Mouse (Mus musculus) left cerebral cortex, postnatal 14 days (tissue): ENCODE data around the gene Gm42742. TPM values are rescaled to one million over a fixed set of nuclear protein-coding genes. Genes with fewer than 3 reads are reported as not detected.

Experiments used
- DNase-seq, 2 experiments: peaks; one replicate each; pipeline ENCODE4 v3.0.0; 2021 to 2022; ENCODE audit warnings: low spot score in 2 of 2, mixed read lengths in 1 of 2
- intact Hi-C: fragments of 180-260 bp; cut with DNase I; formaldehyde crosslinking; loops from one replicate; pipeline ENCODE4 v1.15.1; 2025
- microRNA-seq, 2 experiments: library from miRNA; unstranded; fragments of <30 nt; microRNA quantifications; one replicate each; pipeline ENCODE4 v1.2.0; 2022
- total RNA-seq, 2 experiments: library from RNA; stranded (reverse); gene quantifications; 2 replicates each; pipeline ENCODE4 v1.2.3; 2021

Gm42742 gene
- total RNA-seq, 2 experiments from 2014 or later: 33.6 to 43.7 TPM

DNA sequence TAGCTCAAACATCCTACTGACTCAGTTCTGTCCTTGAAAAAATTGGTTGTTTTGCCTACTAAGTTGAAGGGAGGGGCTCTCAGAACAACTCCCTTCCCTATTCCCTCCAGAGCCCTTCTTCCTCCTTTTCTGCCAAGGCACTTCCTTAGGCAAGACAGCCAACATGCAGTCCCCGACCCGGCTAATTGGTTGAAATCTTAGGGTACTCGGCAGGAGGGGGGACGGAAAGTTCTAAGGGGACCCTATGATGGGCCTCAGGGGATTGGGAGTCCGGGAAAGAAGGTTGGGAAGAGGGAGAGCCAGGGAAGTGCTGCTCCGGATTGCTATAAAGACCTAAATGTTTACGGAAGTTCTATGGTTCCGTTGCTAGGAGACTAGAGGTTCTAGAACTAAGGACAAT, 45.4 kb downstream of the Gm42742 start:
- intact Hi-C loops: loop anchor here (5.0 kb wide), 1 partner anchor 42 kb away; the partner anchor contains the start of genes Pagr1a and Pagr1b
- DNase-seq: no peak

DNA sequence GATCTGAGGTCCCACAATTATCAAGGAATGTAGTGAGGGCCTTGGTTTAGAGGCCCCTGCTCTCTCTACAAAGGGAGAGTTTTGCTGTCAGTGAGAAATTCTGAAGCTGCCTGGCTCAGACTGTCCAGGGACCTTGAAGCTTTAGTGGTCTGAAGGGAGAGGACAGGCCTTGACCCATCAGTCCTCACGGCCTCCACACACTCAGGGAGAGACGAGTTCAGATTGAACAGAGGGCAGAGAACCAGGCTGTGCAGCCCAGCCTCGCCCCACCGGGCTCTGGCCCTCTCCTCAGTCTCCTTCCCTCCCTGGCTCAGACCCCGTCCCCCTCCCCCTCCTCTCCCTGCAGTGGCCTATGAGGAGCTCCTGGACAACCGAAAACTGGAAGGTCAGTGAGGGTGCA, 53.5 kb downstream of the Gm42742 start:
- DNase-seq: no peak
- intact Hi-C loops: no loop called here

GRCm38 (mm10) chr7:126965568-126965967, 55.3 kb downstream of the Gm42742 start:
- intact Hi-C loops: no loop called here
- no peak for DNase-seq

Small RNA genes within 50 kb of the gene (microRNA-seq; reads per million reads assigned to microRNA genes)
- gene Gm44343: 0 reads per million in 2 experiments

Other genes with a start within 250 kb of the Gm42742 start
- 100 to 1,000 TPM; 247 to 269 TPM for gene Ypel3, start 244.1 kb downstream of the Gm42742 start, total RNA-seq
- gene Tbx6, start 239.6 kb downstream of the Gm42742 start, total RNA-seq: under 1 TPM; 0.51 to 0.92 TPM
- gene Ppp4c, start 228.6 kb downstream of the Gm42742 start, total RNA-seq: 10 to 100 TPM; 48.9 to 49.6 TPM
- 100 to 1,000 TPM; 117 to 118 TPM for gene Fam57b, start 223.4 kb downstream of the Gm42742 start, total RNA-seq
- not detected for gene 4930451I11Rik, start 189.5 kb downstream of the Gm42742 start, total RNA-seq
- 10 to 100 TPM; 54.8 to 62.4 TPM for gene Doc2a, start 173.7 kb downstream of the Gm42742 start, total RNA-seq
- 10 to 100 TPM; 30.2 to 32.1 TPM for gene Hirip3, start 159.1 kb downstream of the Gm42742 start, total RNA-seq
- 10 to 100 TPM; 51.8 to 52.2 TPM for gene Ino80e, start 158.7 kb downstream of the Gm42742 start, total RNA-seq
- gene Taok2, start 136.4 kb downstream of the Gm42742 start, total RNA-seq: 100 to 1,000 TPM; 163 to 169 TPM
- gene Tmem219, start 98.2 kb downstream of the Gm42742 start, total RNA-seq: 10 to 100 TPM; 21.1 to 23.7 TPM
- gene Kctd13, start 92.2 kb downstream of the Gm42742 start, total RNA-seq: 100 to 1,000 TPM; 144 to 151 TPM
- gene Asphd1, start 71.5 kb downstream of the Gm42742 start, total RNA-seq: 10 to 100 TPM; 49.1 to 52.0 TPM
- gene Sez6l2, start 70.5 kb downstream of the Gm42742 start, total RNA-seq: 100 to 1,000 TPM; 335 to 339 TPM
- gene Cdipt, start 45.2 kb downstream of the Gm42742 start, total RNA-seq: 100 to 1,000 TPM; 187 to 196 TPM
- under 1 TPM in 1 of 2 experiments, not detected in 1; 0.42 TPM for gene Cdiptos, start 45.0 kb downstream of the Gm42742 start, total RNA-seq
- gene Mvp, start 6.5 kb downstream of the Gm42742 start, total RNA-seq: 1 to 10 TPM; 4.9 to 5.1 TPM
- not detected for gene Pagr1b, start 4.6 kb downstream of the Gm42742 start, total RNA-seq
- 10 to 100 TPM; 14.5 to 19.3 TPM for gene Pagr1a, start 3.7 kb downstream of the Gm42742 start, total RNA-seq
- 100 to 1,000 TPM; 165 to 186 TPM for gene Prrt2, start 114 bp upstream of the Gm42742 start, total RNA-seq
- 100 to 1,000 TPM; 260 to 271 TPM for gene Maz, start 5.9 kb upstream of the Gm42742 start, total RNA-seq
- 10 to 100 TPM in 1 of 2 experiments, 1 to 10 TPM in 1; 9.6 to 10.4 TPM for gene Kif22, start 21.4 kb upstream of the Gm42742 start, total RNA-seq
- not detected for gene Zg16, start 66.2 kb upstream of the Gm42742 start, total RNA-seq
- 1 to 10 TPM; 1.3 to 1.6 TPM for gene AI467606, start 70.3 kb upstream of the Gm42742 start, total RNA-seq
- gene Qprt, start 101.1 kb upstream of the Gm42742 start, total RNA-seq: under 1 TPM in 1 of 2 experiments, not detected in 1; 0.25 TPM
- under 1 TPM in 1 of 2 experiments, not detected in 1; 0.11 TPM for gene Spn, start 116.7 kb upstream of the Gm42742 start, total RNA-seq
- 10 to 100 TPM; 73.9 to 84.5 TPM for gene Cd2bp2, start 175.0 kb upstream of the Gm42742 start, total RNA-seq
- 10 to 100 TPM; 82.8 to 83.9 TPM for gene Tbc1d10b, start 187.4 kb upstream of the Gm42742 start, total RNA-seq
- 1 to 10 TPM; 1.7 to 4.2 TPM for gene Mylpf, start 187.8 kb upstream of the Gm42742 start, total RNA-seq
- 10 to 100 TPM; 17.7 to 19.2 TPM for gene Zfp553, start 212.0 kb upstream of the Gm42742 start, total RNA-seq
- gene Sept1, start 212.0 kb upstream of the Gm42742 start, total RNA-seq: 1 to 10 TPM; 5.9 to 6.3 TPM
- gene Zfp771, start 223.2 kb upstream of the Gm42742 start, total RNA-seq: 10 to 100 TPM; 62.0 to 63.9 TPM
- 10 to 100 TPM; 32.1 to 38.3 TPM for gene Dctpp1, start 239.6 kb upstream of the Gm42742 start, total RNA-seq